Mouse (Mus musculus): ENCODE measurements at regions not wholly inside any gene's neighbourhood (a gene's known extent, or its start where the extent isn't known, plus 50 kb on each side); places are given as distances from the start of the nearest gene placed in this dataset.

GRCm38 (mm10) chr4:125214306-125214705 is 86.7 kb upstream of the Zc3h12a start:
- H3K27ac ChIP-seq, result no peak overlapping the region
- no peak for ATAC-seq (replicated peaks; ENCODE audit: low FRiP score)
- WGBS, result 60% methylated on average over 10 of the region's 10 CpGs

DNA sequence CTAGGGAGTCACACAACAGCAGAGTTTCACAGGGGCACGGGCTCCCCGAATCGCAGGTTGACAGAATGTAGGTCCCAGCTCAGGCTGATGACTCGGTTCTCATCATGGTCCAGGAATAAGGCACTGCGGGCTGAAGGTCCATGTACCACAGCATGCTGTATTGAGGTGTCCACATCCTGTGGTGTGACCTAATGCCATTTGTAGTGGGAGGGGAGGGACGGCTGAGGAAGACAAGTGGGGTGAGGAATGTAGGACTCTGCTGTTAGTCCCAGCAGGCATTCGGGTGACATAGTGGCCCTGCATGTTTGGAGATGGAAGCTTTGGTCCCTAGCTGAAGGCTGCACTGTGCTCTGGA is 84.5 kb upstream of the Zc3h12a start:
- Histone ChIP-seq H3K9me3 (replicated peaks) (peaks cover 8% of the 10 kb centered on the region; the same call in 1 of the 2 replicates), H3K27me3 (no peaks in the 10 kb centered on the region), H3K4me1 (peaks cover 9% of the 10 kb centered on the region; the same call in 1 of the 2 replicates), H3K36me3 (no peaks in the 10 kb centered on the region), H3K4me3 (replicated peaks) (no peak overlapping the region), H3K4me2 (no peak overlapping the region), H3K9ac (no peak overlapping the region), H3K27ac (no peak overlapping the region)
- 36% methylated on average over 7 of the region's 7 CpGs for WGBS
- no peak for ATAC-seq (replicated peaks; ENCODE audit: low FRiP score)

More at GRCm38 (mm10) chr4:125214306-125214705, 86.7 kb upstream of the Zc3h12a start:
- Histone ChIP-seq H3K9me3 (replicated peaks) (peaks cover 8% of the 10 kb centered on the region; the same call in 1 of the 2 replicates), H3K9ac (no peak overlapping the region), H3K4me3 (replicated peaks) (no peak overlapping the region), H3K36me3 (no peaks in the 10 kb centered on the region), H3K27me3 (0 out of 2 replicates have a peak, but pooled peaks cover 7% of the 10 kb centered on the region), H3K4me1 (peaks cover 6% of the 10 kb centered on the region; the same call in 1 of the 2 replicates), H3K4me2 (no peak overlapping the region)

DNA sequence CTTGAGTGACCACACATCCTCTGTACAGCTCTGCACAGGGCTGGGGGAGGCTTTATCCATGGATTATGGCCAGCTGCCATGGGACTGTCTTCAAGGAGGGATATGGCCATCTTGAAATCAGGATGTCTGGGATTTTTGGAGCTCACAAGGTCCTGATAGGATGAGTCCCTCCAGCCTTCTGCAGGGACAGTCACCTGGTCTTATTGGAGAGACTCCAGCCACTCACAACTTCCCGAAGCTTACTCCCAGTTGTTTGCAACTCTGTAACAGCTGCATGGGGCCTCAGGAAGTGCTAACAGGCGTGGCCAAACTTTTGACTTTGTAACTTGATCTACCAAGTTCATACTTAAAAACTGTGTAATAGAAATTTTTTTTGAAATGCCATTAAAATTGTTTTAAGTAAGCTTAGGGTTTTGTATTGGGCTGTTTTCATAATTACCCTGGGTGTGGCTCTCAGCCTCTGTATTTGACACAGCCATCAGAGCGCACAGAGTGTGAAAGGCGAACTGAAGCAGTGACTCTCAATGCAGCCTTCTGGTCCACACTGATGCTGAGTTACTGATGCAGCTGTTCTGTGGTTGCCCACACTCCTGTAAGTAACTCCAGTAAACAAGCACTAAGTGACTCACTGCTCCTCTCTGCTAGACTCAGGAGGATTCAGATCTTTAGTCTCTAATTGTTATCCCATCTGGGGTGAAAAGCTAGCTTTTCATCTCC is 84.0 kb upstream of the Zc3h12a start:
- Histone ChIP-seq H3K27me3 (no peaks in the 10 kb centered on the region), H3K9ac (no peak overlapping the region), H3K4me3 (replicated peaks) (no peak overlapping the region), H3K4me1 (peaks cover 9% of the 10 kb centered on the region; the same call in 1 of the 2 replicates), H3K27ac (0 out of 2 replicates have a peak overlapping the region, but pooled peaks have one; percentile 62), H3K9me3 (replicated peaks) (peaks cover 8% of the 10 kb centered on the region; the same call in 1 of the 2 replicates), H3K4me2 (no peak overlapping the region; the same call in 1 of the 2 replicates), H3K36me3 (no peaks in the 10 kb centered on the region)
- 0 out of 2 replicates have a peak, but pooled peaks have one; percentile 15 for ATAC-seq (replicated peaks; ENCODE audit: low FRiP score)
- 23% methylated on average over 4 of the region's 4 CpGs for WGBS

GRCm38 (mm10) chr4:125210719-125211118 is 83.1 kb upstream of the Zc3h12a start:
- ATAC-seq (replicated peaks; ENCODE audit: low FRiP score), result no peak
- H3K9ac ChIP-seq, result no peak overlapping the region
- no peak overlapping the region for H3K4me3 ChIP-seq (replicated peaks)
- no peak overlapping the region for H3K4me2 ChIP-seq
- 77% methylated on average over 6 of the region's 6 CpGs for WGBS
- H3K4me1 ChIP-seq, result peaks cover 9% of the 10 kb centered on the region; the same call in 1 of the 2 replicates
- no peaks in the 10 kb centered on the region for H3K27me3 ChIP-seq
- H3K36me3 ChIP-seq, result no peaks in the 10 kb centered on the region
- no peak overlapping the region for H3K27ac ChIP-seq
- 0 out of 2 replicates have a peak, but pooled peaks cover under 1% of the 10 kb centered on the region for H3K9me3 ChIP-seq (replicated peaks)

GRCm38 (mm10) chr4:125208136-125208915 is 80.7 kb upstream of the Zc3h12a start:
- Histone ChIP-seq H3K4me2 (no peak overlapping the region), H3K9ac (no peak overlapping the region), H3K4me1 (peaks cover 9% of the 10 kb centered on the region; the same call in 1 of the 2 replicates), H3K27ac (no peak overlapping the region), H3K36me3 (no peaks in the 10 kb centered on the region), H3K27me3 (0 out of 2 replicates have a peak, but pooled peaks cover 5% of the 10 kb centered on the region), H3K9me3 (replicated peaks) (no peaks in the 10 kb centered on the region), H3K4me3 (replicated peaks) (no peak overlapping the region)
- WGBS, result 32% methylated on average over 17 of the region's 17 CpGs
- ATAC-seq (replicated peaks; ENCODE audit: low FRiP score), result no peak

DNA sequence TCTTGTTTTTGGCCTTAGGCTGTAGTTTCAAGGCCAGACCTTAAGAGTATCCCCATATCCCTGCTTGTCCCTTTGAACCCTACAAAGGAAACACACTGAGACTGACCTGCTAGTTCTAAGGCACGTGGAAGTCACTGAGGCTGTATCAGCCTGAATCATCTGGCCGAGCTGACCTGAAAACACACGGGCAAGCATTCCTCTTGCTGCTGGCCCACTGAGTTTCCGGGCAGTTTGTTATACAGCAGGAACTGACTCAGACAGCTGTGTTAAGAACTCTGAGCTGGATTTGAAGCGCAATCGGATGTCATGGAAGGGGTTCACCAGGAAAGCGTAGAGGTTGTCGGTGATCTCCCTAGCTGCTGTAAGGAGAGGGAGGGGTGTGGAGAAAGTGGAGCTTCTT is 75.9 kb upstream of the Zc3h12a start:
- 72% methylated on average over 8 of the region's 8 CpGs for WGBS
- H3K4me3 ChIP-seq (replicated peaks), result no peak overlapping the region
- no peaks in the 10 kb centered on the region for H3K36me3 ChIP-seq
- no peak overlapping the region for H3K4me2 ChIP-seq
- H3K27ac ChIP-seq, result no peak overlapping the region
- H3K27me3 ChIP-seq, result peaks cover 8% of the 10 kb centered on the region; the same call in 1 of the 2 replicates
- ATAC-seq (replicated peaks; ENCODE audit: low FRiP score), result no peak
- H3K9ac ChIP-seq, result no peak overlapping the region
- H3K4me1 ChIP-seq, result 0 out of 2 replicates have a peak, but pooled peaks cover 7% of the 10 kb centered on the region
- H3K9me3 ChIP-seq (replicated peaks), result no peaks in the 10 kb centered on the region

GRCm38 (mm10) chr4:125201638-125202325 is 74.1 kb upstream of the Zc3h12a start:
- 69% methylated on average over 12 of the region's 12 CpGs for WGBS
- no peak overlapping the region for H3K27ac ChIP-seq
- H3K4me2 ChIP-seq, result no peak overlapping the region
- H3K27me3 ChIP-seq, result peaks cover 20% of the 10 kb centered on the region
- no peak for ATAC-seq (replicated peaks; ENCODE audit: low FRiP score)
- H3K4me3 ChIP-seq (replicated peaks), result no peak overlapping the region
- no peaks in the 10 kb centered on the region for H3K9me3 ChIP-seq (replicated peaks)
- H3K36me3 ChIP-seq, result no peaks in the 10 kb centered on the region
- H3K9ac ChIP-seq, result no peak overlapping the region
- 0 out of 2 replicates have a peak, but pooled peaks cover 4% of the 10 kb centered on the region for H3K4me1 ChIP-seq

- Histone ChIP-seq H3K27me3 (peaks cover 30% of the 10 kb centered on the region), H3K4me3 (replicated peaks) (no peak overlapping the region), H3K36me3 (no peaks in the 10 kb centered on the region), H3K9me3 (replicated peaks) (no peaks in the 10 kb centered on the region), H3K9ac (no peak overlapping the region), H3K27ac (no peak overlapping the region), H3K4me1 (0 out of 2 replicates have a peak, but pooled peaks cover 4% of the 10 kb centered on the region), H3K4me2 (no peak overlapping the region)
- 63% methylated on average over 5 of the region's 5 CpGs for WGBS
- ATAC-seq (replicated peaks; ENCODE audit: low FRiP score), result no peak
These were observed 73.1 kb upstream of the Zc3h12a start for GRCm38 (mm10) chr4:125200762-125201161.

DNA sequence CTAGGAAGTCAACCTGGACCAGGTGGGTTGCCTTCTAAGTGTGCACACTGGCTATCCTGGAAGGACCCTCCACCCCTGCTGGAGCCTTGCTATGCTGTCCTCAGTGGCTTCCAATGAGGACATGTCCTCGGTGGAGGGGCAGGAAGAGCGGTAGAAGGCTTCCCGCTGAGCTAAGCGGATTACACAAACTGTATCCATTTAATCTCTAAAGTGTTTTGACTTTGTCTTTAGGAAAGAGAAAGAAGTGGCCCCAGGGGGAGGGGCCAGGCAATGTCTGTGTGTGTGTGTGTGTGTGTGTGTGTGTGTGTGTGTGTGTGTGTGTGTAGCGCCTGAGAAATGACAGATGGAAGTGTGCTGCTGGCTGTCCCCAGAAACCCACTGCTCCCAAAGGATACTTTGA is 71.6 kb upstream of the Zc3h12a start:
- Histone ChIP-seq H3K4me3 (replicated peaks) (no peak overlapping the region), H3K4me2 (no peak overlapping the region), H3K9ac (no peak overlapping the region), H3K27ac (no peak overlapping the region), H3K36me3 (no peaks in the 10 kb centered on the region), H3K9me3 (replicated peaks) (no peaks in the 10 kb centered on the region), H3K4me1 (0 out of 2 replicates have a peak, but pooled peaks cover 9% of the 10 kb centered on the region), H3K27me3 (peaks cover 41% of the 10 kb centered on the region)
- 63% methylated on average over 5 of the region's 5 CpGs for WGBS
- no peak for ATAC-seq (replicated peaks; ENCODE audit: low FRiP score)

GRCm38 (mm10) chr4:125195901-125196435 is 68.3 kb upstream of the Zc3h12a start:
- no peaks in the 10 kb centered on the region for H3K9me3 ChIP-seq (replicated peaks)
- no peak overlapping the region for H3K9ac ChIP-seq
- peaks cover 61% of the 10 kb centered on the region for H3K27me3 ChIP-seq
- H3K4me2 ChIP-seq, result no peak overlapping the region
- 51% methylated on average over 7 of the region's 7 CpGs for WGBS
- no peaks in the 10 kb centered on the region for H3K36me3 ChIP-seq
- H3K4me3 ChIP-seq (replicated peaks), result no peak overlapping the region
- H3K4me1 ChIP-seq, result 0 out of 2 replicates have a peak, but pooled peaks cover 5% of the 10 kb centered on the region
- no peak overlapping the region for H3K27ac ChIP-seq
- no peak for ATAC-seq (replicated peaks; ENCODE audit: low FRiP score)

- Histone ChIP-seq H3K4me2 (no peak overlapping the region), H3K27ac (no peak overlapping the region), H3K27me3 (peaks cover 66% of the 10 kb centered on the region), H3K9me3 (replicated peaks) (no peaks in the 10 kb centered on the region), H3K36me3 (no peaks in the 10 kb centered on the region), H3K9ac (no peak overlapping the region), H3K4me3 (replicated peaks) (no peak overlapping the region), H3K4me1 (0 out of 2 replicates have a peak, but pooled peaks cover 5% of the 10 kb centered on the region)
- WGBS, result 9% methylated on average over 12 of the region's 12 CpGs
- ATAC-seq (replicated peaks; ENCODE audit: low FRiP score), result no peak
These were observed 67.2 kb upstream of the Zc3h12a start for GRCm38 (mm10) chr4:125194722-125195380.
